Mouse (Mus musculus): ENCODE results near the gene Rps19bp1. TPM values are rescaled to one million over a fixed set of nuclear protein-coding genes. Genes with fewer than 3 reads are reported as not detected.
A peak's percentile ranks its signal among the peaks of the same experiment; 100 is the strongest.

Rps19bp1 gene
- polyA plus RNA-seq, 1 experiment from 2014 or later: 63.8 TPM

GRCm38 (mm10) chr15:80255646-80256121 is 8.4 kb downstream of the Rps19bp1 start:
- peaks cover 61% of the 10 kb centered on the region for H3K36me3 ChIP-seq (ENCODE audit: poor library complexity, severe bottlenecking)

DNA sequence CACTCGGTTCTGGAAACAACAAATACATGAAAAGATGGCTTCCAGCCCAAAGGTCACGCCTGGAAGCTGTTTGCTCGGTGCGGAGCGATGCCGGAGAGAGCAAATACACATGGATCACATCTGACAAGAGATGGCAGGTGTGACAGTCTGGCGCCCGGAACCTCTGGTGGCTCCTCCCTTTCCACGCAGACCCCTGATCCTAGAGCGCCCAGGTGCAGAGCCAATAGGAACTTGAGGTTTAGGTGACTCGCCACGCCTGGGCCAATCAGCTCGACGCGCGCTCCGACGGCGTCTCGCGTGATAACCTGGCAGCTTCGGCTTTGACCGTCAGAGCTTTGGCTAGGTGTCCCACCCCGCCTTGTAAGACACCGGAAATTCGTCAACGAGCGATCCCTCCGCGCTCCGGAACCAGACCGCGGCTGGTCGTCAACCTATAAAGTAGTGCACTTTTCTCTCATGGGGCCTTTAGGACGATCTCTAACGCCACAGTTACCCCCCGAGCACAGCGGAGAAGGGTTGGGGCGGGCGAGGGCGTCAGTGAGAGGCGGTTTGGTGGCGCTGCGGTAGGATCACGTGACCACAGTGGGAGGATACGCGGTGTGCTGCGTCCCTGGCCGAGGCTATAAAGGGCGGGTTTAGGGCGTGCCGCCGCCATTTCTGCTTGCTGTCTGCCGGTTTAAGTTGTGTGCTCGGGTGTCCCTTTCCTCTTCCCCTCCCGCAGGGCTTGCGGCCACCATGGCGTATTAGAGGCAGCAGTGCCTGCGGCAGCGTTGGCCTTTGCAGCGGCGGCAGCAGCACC is 9.1 kb downstream of the Rps19bp1 start, which contains the start of gene Atf4:
Atf4 (plus strand) TSS at position 338 of the 799 bp plus-strand sequence.
- H3K4me1 ChIP-seq: peaks cover 40% of the 10 kb centered on the region
- ATAC-seq: peak; percentile 97
- under 1% methylated on average over 61 of the region's 62 CpGs for WGBS
- no peaks in the 10 kb centered on the region for H3K27me3 ChIP-seq
- H3K4me3 ChIP-seq: peak within 1 kb of the TSS; percentile 99
- peak within 1 kb of the TSS; percentile 100 for H3K9ac ChIP-seq
- H3K27ac ChIP-seq: peak within 1 kb of the TSS; percentile 97
- H3K36me3 ChIP-seq (ENCODE audit: poor library complexity, severe bottlenecking): peaks cover 61% of the 10 kb centered on the region
- H3K4me2 ChIP-seq: peak within 1 kb of the TSS; percentile 87
- no peaks in the 10 kb centered on the region for H3K9me3 ChIP-seq (replicated peaks)

More at GRCm38 (mm10) chr15:80255646-80256121, 8.4 kb downstream of the Rps19bp1 start:
- H3K4me1 ChIP-seq: peaks cover 44% of the 10 kb centered on the region
- ATAC-seq: peak; percentile 14
- H3K4me2 ChIP-seq: peak overlapping the region; percentile 87
- H3K4me3 ChIP-seq: peak overlapping the region; percentile 99
- H3K27ac ChIP-seq: peak overlapping the region; percentile 97
- H3K9me3 ChIP-seq (replicated peaks): no peaks in the 10 kb centered on the region
- peak overlapping the region; percentile 100 for H3K9ac ChIP-seq
- H3K27me3 ChIP-seq: no peaks in the 10 kb centered on the region
- under 1% methylated on average over 43 of the region's 51 CpGs for WGBS

- H3K9me3 ChIP-seq (replicated peaks): no peaks in the 10 kb centered on the region
- H3K27me3 ChIP-seq: no peaks in the 10 kb centered on the region
- peak overlapping the region; percentile 99 for H3K4me3 ChIP-seq
- H3K4me2 ChIP-seq: peak overlapping the region; percentile 87
- H3K36me3 ChIP-seq (ENCODE audit: poor library complexity, severe bottlenecking): peaks cover 61% of the 10 kb centered on the region
- H3K4me1 ChIP-seq: peaks cover 40% of the 10 kb centered on the region
- no peak for ATAC-seq
- WGBS: 57% methylated on average over 6 of the region's 6 CpGs
- peak overlapping the region; percentile 97 for H3K27ac ChIP-seq
- H3K9ac ChIP-seq: peak overlapping the region; percentile 100
These were observed 9.9 kb downstream of the Rps19bp1 start for GRCm38 (mm10) chr15:80254207-80254606.

GRCm38 (mm10) chr15:80253530-80253929 is 10.6 kb downstream of the Rps19bp1 start:
- Histone ChIP-seq H3K9ac (no peak overlapping the region), H3K4me3 (no peak overlapping the region), H3K4me2 (peak overlapping the region; percentile 87; the same call in 1 of the 2 replicates), H3K9me3 (replicated peaks) (no peaks in the 10 kb centered on the region), H3K27me3 (no peaks in the 10 kb centered on the region), H3K4me1 (peaks cover 40% of the 10 kb centered on the region), H3K27ac (peak overlapping the region; percentile 97), H3K36me3 (ENCODE audit: poor library complexity, severe bottlenecking) (peaks cover 62% of the 10 kb centered on the region)
- 33% methylated on average over 2 of the region's 2 CpGs for WGBS
- no peak for ATAC-seq

DNA sequence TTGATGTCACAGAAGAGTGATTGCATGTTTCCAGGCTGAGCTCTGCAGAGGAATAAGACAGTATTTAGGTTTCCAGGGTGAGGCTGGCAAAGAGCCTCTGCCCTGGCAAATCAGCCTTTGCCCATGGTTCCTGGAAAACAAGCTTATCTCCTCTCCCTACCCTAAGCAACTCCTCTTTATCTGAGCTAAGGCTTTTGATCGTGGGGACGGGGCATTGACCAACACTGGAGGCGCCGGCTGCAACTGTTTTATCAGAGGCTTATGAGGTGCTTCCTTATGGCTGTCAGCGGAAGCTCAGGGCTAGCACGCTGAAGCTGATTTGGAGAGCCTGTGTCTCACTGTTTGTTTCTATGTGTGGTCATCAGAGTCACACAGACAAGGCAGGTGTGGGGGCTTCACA is 13.5 kb downstream of the Rps19bp1 start:
- Histone ChIP-seq H3K36me3 (ENCODE audit: poor library complexity, severe bottlenecking) (peaks cover 66% of the 10 kb centered on the region), H3K9ac (no peak overlapping the region)

GRCm38 (mm10) chr15:80249672-80250071 is 14.4 kb downstream of the Rps19bp1 start:
- Histone ChIP-seq H3K9ac (no peak overlapping the region), H3K4me1 (peaks cover 19% of the 10 kb centered on the region), H3K4me2 (no peak overlapping the region), H3K27ac (no peak overlapping the region), H3K9me3 (replicated peaks) (no peaks in the 10 kb centered on the region), H3K27me3 (no peaks in the 10 kb centered on the region), H3K36me3 (ENCODE audit: poor library complexity, severe bottlenecking) (peaks cover 72% of the 10 kb centered on the region), H3K4me3 (no peak overlapping the region)
- 94% methylated on average over 10 of the region's 10 CpGs for WGBS
- no peak for ATAC-seq

More for the DNA sequence above, 13.5 kb downstream of the Rps19bp1 start:
- H3K4me2 ChIP-seq: no peak overlapping the region
- H3K27ac ChIP-seq: no peak overlapping the region
- no peak for ATAC-seq
- 95% methylated on average over 6 of the region's 6 CpGs for WGBS
- H3K9me3 ChIP-seq (replicated peaks): no peaks in the 10 kb centered on the region
- no peaks in the 10 kb centered on the region for H3K27me3 ChIP-seq
- H3K4me1 ChIP-seq: peaks cover 19% of the 10 kb centered on the region
- no peak overlapping the region for H3K4me3 ChIP-seq

DNA sequence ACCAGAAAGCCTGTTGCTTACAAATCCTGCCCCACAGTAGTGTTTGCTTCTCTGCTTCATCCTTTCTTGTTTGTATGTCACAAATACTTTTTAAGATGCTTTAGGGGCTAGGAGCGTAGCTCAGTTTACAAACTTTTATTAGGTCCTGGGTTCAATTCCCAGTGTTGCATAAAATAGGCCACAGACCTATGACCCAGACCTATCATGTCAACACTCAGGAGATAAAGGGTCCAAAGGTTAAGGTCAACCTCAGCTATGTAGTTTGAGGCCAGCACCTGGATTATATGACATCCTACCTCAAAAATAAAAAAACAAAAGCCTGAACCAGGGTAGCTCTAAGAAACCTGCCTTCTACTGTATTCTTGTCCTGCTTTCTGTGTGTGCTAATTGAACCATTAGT is 15.5 kb downstream of the Rps19bp1 start:
- peaks cover 83% of the 10 kb centered on the region for H3K36me3 ChIP-seq (ENCODE audit: poor library complexity, severe bottlenecking)
- ATAC-seq: no peak
- peaks cover 8% of the 10 kb centered on the region for H3K4me1 ChIP-seq
- H3K27me3 ChIP-seq: no peaks in the 10 kb centered on the region
- WGBS: 97% methylated on average over 1 of the region's 1 CpGs
- no peak overlapping the region for H3K9ac ChIP-seq
- no peak overlapping the region for H3K4me3 ChIP-seq
- H3K27ac ChIP-seq: no peak overlapping the region
- H3K9me3 ChIP-seq (replicated peaks): no peaks in the 10 kb centered on the region
- no peak overlapping the region for H3K4me2 ChIP-seq

GRCm38 (mm10) chr15:80248135-80248534 is 16.0 kb downstream of the Rps19bp1 start:
- 97% methylated on average over 12 of the region's 12 CpGs for WGBS
- Histone ChIP-seq H3K4me2 (no peak overlapping the region), H3K4me1 (0 out of 2 replicates have a peak, but pooled peaks cover 4% of the 10 kb centered on the region), H3K9ac (no peak overlapping the region), H3K36me3 (ENCODE audit: poor library complexity, severe bottlenecking) (peaks cover 87% of the 10 kb centered on the region), H3K4me3 (no peak overlapping the region), H3K9me3 (replicated peaks) (no peaks in the 10 kb centered on the region), H3K27ac (no peak overlapping the region), H3K27me3 (no peaks in the 10 kb centered on the region)
- no peak for ATAC-seq

GRCm38 (mm10) chr15:80235535-80235934 is 28.6 kb downstream of the Rps19bp1 start, which contains the start of gene AC140267.1:
Gene AC140267.1, plus strand, starts transcription at chr15:80235835.
- Histone ChIP-seq H3K27ac (no peak within 1 kb of the TSS), H3K36me3 (ENCODE audit: poor library complexity, severe bottlenecking) (peaks cover 43% of the 10 kb centered on the region), H3K27me3 (no peaks in the 10 kb centered on the region), H3K4me1 (peaks cover 14% of the 10 kb centered on the region), H3K4me3 (peak within 1 kb of the TSS; percentile 93), H3K9ac (peak within 1 kb of the TSS; percentile 89), H3K4me2 (peak within 1 kb of the TSS; percentile 75), H3K9me3 (replicated peaks) (no peaks in the 10 kb centered on the region)
- ATAC-seq: no peak
- WGBS: 95% methylated on average over 9 of the region's 9 CpGs

GRCm38 (mm10) chr15:80233733-80234509 is 30.2 kb downstream of the Rps19bp1 start, which contains the start of gene Mief1:
Gene Mief1, plus strand, starts transcription at chr15:80234018.
- H3K4me3 ChIP-seq: peak within 1 kb of the TSS; percentile 93
- WGBS: under 1% methylated on average over 55 of the region's 67 CpGs
- peak within 1 kb of the TSS; percentile 81 for H3K27ac ChIP-seq
- ATAC-seq: peak; percentile 96
- H3K4me2 ChIP-seq: peak within 1 kb of the TSS; percentile 75
- peak within 1 kb of the TSS; percentile 89 for H3K9ac ChIP-seq
- H3K36me3 ChIP-seq (ENCODE audit: poor library complexity, severe bottlenecking): peaks cover 34% of the 10 kb centered on the region
- no peaks in the 10 kb centered on the region for H3K9me3 ChIP-seq (replicated peaks)
- no peaks in the 10 kb centered on the region for H3K27me3 ChIP-seq
- H3K4me1 ChIP-seq: peaks cover 14% of the 10 kb centered on the region

DNA sequence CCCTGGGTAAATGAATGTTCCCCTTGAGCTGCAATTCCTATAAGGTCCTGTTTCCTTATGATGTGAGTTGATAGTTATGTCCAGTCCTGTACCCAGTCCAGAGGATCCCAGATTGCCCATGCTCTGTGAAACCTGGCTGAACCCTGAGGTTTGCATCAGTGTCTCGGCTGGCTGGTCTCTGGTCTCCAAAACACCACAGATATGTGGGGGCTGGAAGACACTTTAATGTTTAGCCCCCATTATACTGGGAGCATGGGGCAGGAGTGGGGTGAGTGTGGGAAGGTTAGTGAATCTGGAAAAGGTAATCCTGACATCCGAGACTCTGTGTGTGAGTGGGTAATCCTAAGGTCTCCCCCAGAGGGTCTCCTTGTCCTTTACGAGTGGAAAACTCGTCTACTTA is 31.1 kb downstream of the Rps19bp1 start:
- peaks cover 25% of the 10 kb centered on the region for H3K36me3 ChIP-seq (ENCODE audit: poor library complexity, severe bottlenecking)
- no peaks in the 10 kb centered on the region for H3K9me3 ChIP-seq (replicated peaks)
- peak overlapping the region; percentile 93; the same call in 1 of the 2 replicates for H3K4me3 ChIP-seq
- no peaks in the 10 kb centered on the region for H3K27me3 ChIP-seq
- H3K9ac ChIP-seq: no peak overlapping the region
- no peak for ATAC-seq
- peaks cover 19% of the 10 kb centered on the region for H3K4me1 ChIP-seq
- 67% methylated on average over 4 of the region's 4 CpGs for WGBS
- peak overlapping the region; percentile 81; the same call in 1 of the 2 replicates for H3K27ac ChIP-seq
- H3K4me2 ChIP-seq: peak overlapping the region; percentile 75

Data from forebrain, embryonic 13.5 days (tissue).